Mouse (Mus musculus): Measurements from ENCODE around the gene Mmgt1.

DNA sequence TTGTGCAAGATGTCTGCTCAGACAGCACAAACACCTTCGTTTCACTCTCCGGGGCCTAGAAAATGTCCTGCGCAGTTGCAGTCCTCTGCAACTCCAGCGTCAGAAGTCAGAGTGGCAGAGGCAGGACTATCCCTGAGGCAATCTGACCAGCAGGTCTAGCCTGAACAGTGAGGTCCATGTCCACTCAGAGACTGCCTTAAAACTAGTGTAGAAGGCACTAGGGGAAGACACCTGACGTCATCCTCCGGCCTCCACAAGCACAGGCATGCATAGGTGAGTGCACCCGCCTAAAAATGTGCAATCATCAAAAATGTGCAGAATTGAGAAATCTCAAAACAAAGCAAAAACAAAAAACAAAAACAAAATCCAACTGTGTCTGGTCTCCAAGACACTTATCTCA is 48.4 kb downstream of the Mmgt1 start, which contains the start of gene Gm648:
- TF ChIP-seq CTCF (IDR thresholded peaks at IDR 0.05; ENCODE audit: low read depth, low read length) (no peak), POLR2A (IDR thresholded peaks at IDR 0.05; ENCODE audit: extremely low read depth, insufficient read depth, low read length) (no peak)

Data from liver, adult 2 months (tissue).